Mouse (Mus musculus) MEL (cell line): ENCODE data around the gene Macrod2. TPM values are rescaled to one million over a fixed set of nuclear protein-coding genes. Genes with fewer than 3 reads are reported as not detected.

Experiments
- DNase-seq: peaks from one replicate; pipeline ENCODE4 v3.0.0; 2011; ENCODE audit warnings: low read depth, low spot score
- H3K27ac ChIP-seq: 2 replicates; pipeline ENCODE4 v1.5.1; 2012; ENCODE audit warnings: low read depth, mild to moderate bottlenecking, control low read depth, low read length, moderate library complexity; ENCODE audit not compliant: control insufficient read depth
- H3K27me3 ChIP-seq, 2 experiments: fragments of 150-350 bp in 1 of 2; sonication (generic) in 1 of 2; 2 replicates each; pipeline ENCODE4 v1.6.1; 2012; ENCODE audit warnings: low read length in 2 of 2, mild to moderate bottlenecking in 2 of 2, improper control_type of control experiment in 1 of 2, moderate library complexity in 1 of 2; ENCODE audit not compliant: insufficient read depth in 2 of 2, control insufficient read depth in 1 of 2
- H3K36me3 ChIP-seq, 2 experiments: 2 replicates each; pipeline ENCODE4 v1.6.1; 2012 to 2014; ENCODE audit warnings: low read length in 2 of 2, improper control_type of control experiment in 1 of 2, inconsistent platforms in 1 of 2, mild to moderate bottlenecking in 1 of 2; ENCODE audit not compliant: insufficient read depth in 2 of 2, control insufficient read depth in 1 of 2
- H3K4me1 ChIP-seq, 2 experiments: fragments of 150-350 bp in 1 of 2; sonication (generic) in 1 of 2; 2 replicates each; pipeline ENCODE4 v1.6.1; 2012; ENCODE audit warnings: low read length in 2 of 2, improper control_type of control experiment in 1 of 2, mild to moderate bottlenecking in 1 of 2; ENCODE audit not compliant: insufficient read depth in 2 of 2, control insufficient read depth in 1 of 2
- H3K4me3 ChIP-seq, 2 experiments: fragments of 150-350 bp in 1 of 2; sonication (generic) in 1 of 2; 2 replicates each; pipeline ENCODE4 v1.5.1; 2012; ENCODE audit warnings: low read depth in 2 of 2, low read length in 2 of 2, mild to moderate bottlenecking in 2 of 2, moderate library complexity in 2 of 2, control low read depth in 1 of 2, improper control_type of control experiment in 1 of 2; ENCODE audit not compliant: control insufficient read depth in 1 of 2, insufficient read depth in 1 of 2
- H3K79me2 ChIP-seq: 2 replicates; pipeline ENCODE4 v1.6.1; 2012; ENCODE audit warnings: mild to moderate bottlenecking, low read length, moderate library complexity; ENCODE audit not compliant: control insufficient read depth, poor library complexity, insufficient read depth
- H3K9ac ChIP-seq: 2 replicates; pipeline ENCODE4 v1.6.1; 2012; ENCODE audit warnings: low read depth, mild to moderate bottlenecking, control low read depth, low read length, moderate library complexity; ENCODE audit not compliant: control insufficient read depth, poor library complexity, severe bottlenecking
- H3K9me3 ChIP-seq: fragments of 150-350 bp; sonication (generic); replicated peaks from 2 replicates; pipeline ENCODE4 v1.6.1; 2012; ENCODE audit warnings: mild to moderate bottlenecking, low read length, improper control_type of control experiment, moderate library complexity; ENCODE audit not compliant: insufficient read depth
- BHLHE40 ChIP-seq: IDR thresholded peaks from 2 replicates; pipeline ENCODE4 v1.6.1; 2012; ENCODE audit warnings: low read depth, mild to moderate bottlenecking, inconsistent platforms, low read length, improper control_type of control experiment, borderline replicate concordance
- CHD1 ChIP-seq: IDR thresholded peaks from 2 replicates; pipeline ENCODE4 v1.6.1; 2012; ENCODE audit warnings: low read depth, mild to moderate bottlenecking, inconsistent platforms, low read length, improper control_type of control experiment
- E2F4 ChIP-seq: IDR thresholded peaks from 2 replicates; pipeline ENCODE4 v1.6.1; 2011; ENCODE audit warnings: low read depth, low read length, improper control_type of control experiment, borderline replicate concordance
- ELF1 ChIP-seq: IDR thresholded peaks from 2 replicates; pipeline ENCODE4 v1.6.1; 2014; ENCODE audit warnings: low read depth, mild to moderate bottlenecking, inconsistent platforms, low read length, improper control_type of control experiment, moderate library complexity
- EP300 ChIP-seq, 2 experiments: IDR thresholded peaks; 2 replicates each; pipeline ENCODE4 v1.6.1; 2011; ENCODE audit warnings: improper control_type of control experiment in 2 of 2, low read length in 2 of 2, low read depth in 1 of 2, mild to moderate bottlenecking in 1 of 2
- ETS1 ChIP-seq: IDR thresholded peaks from 2 replicates; pipeline ENCODE4 v1.6.1; 2012; ENCODE audit warnings: low read depth, mild to moderate bottlenecking, inconsistent platforms, low read length, improper control_type of control experiment, moderate library complexity
- GABPA ChIP-seq: IDR thresholded peaks from 2 replicates; pipeline ENCODE4 v1.6.1; 2012; ENCODE audit warnings: low read depth, mild to moderate bottlenecking, inconsistent platforms, low read length, improper control_type of control experiment, moderate library complexity
- HCFC1 ChIP-seq: IDR thresholded peaks from 2 replicates; pipeline ENCODE4 v1.6.1; 2012; ENCODE audit warnings: low read depth, mild to moderate bottlenecking, inconsistent platforms, low read length, improper control_type of control experiment, moderate library complexity
- MEF2A ChIP-seq: IDR thresholded peaks from 2 replicates; pipeline ENCODE4 v1.6.1; 2014; ENCODE audit warnings: low read depth, mild to moderate bottlenecking, inconsistent platforms, low read length, improper control_type of control experiment; ENCODE audit not compliant: poor library complexity, insufficient replicate concordance, severe bottlenecking; ENCODE audit errors: extremely low read depth
- NRF1 ChIP-seq: IDR thresholded peaks from 2 replicates; pipeline ENCODE4 v1.6.1; 2014; ENCODE audit warnings: low read depth, mild to moderate bottlenecking, inconsistent platforms, low read length, improper control_type of control experiment, moderate library complexity; ENCODE audit not compliant: poor library complexity, insufficient read depth, severe bottlenecking
- POLR2AphosphoS5 ChIP-seq: IDR thresholded peaks from 2 replicates; pipeline ENCODE4 v1.6.1; 2012; ENCODE audit warnings: low read depth, borderline replicate concordance, mild to moderate bottlenecking, inconsistent platforms, low read length, moderate library complexity, mixed read lengths
- RCOR1 ChIP-seq: IDR thresholded peaks from 2 replicates; pipeline ENCODE4 v1.6.1; 2012; ENCODE audit warnings: low read depth, mild to moderate bottlenecking, inconsistent platforms, low read length, improper control_type of control experiment
- TAL1 ChIP-seq: IDR thresholded peaks from 2 replicates; pipeline ENCODE4 v1.6.1; 2012; ENCODE audit warnings: mild to moderate bottlenecking, inconsistent platforms, low read length, moderate library complexity, mixed read lengths
- TCF12 ChIP-seq: IDR thresholded peaks from 2 replicates; pipeline ENCODE4 v1.6.1; 2014; ENCODE audit warnings: low read depth, mild to moderate bottlenecking, inconsistent platforms, low read length, improper control_type of control experiment, moderate library complexity
- USF1 ChIP-seq: IDR thresholded peaks from 2 replicates; pipeline ENCODE4 v1.6.1; 2014; ENCODE audit warnings: low read depth, mild to moderate bottlenecking, inconsistent platforms, low read length, improper control_type of control experiment, moderate library complexity
- polyA plus RNA-seq, 2 experiments: library from polyadenylated mRNA; stranded (reverse) in 1 of 2; unstranded in 1 of 2; fragments of >175 nt in 1 of 2; fragments of >200 nt in 1 of 2; gene quantifications; 2 replicates each; pipeline versions ENCODE4 v1.2.1 to v1.2.4; 2012; ENCODE audit warnings: low replicate concordance in 2 of 2, low read depth in 1 of 2; ENCODE audit not compliant: insufficient read length in 2 of 2, insufficient read depth in 1 of 2, missing spikeins in 1 of 2
- total RNA-seq: library from RNA; depleted of rRNA; stranded (reverse); fragments of 300-350 nt; gene quantifications from 2 replicates; pipeline ENCODE4 v1.2.3, GENCODE M21; 2012

Gene Macrod2
- total and polyA plus RNA-seq, 3 experiments = not detected

DNA sequence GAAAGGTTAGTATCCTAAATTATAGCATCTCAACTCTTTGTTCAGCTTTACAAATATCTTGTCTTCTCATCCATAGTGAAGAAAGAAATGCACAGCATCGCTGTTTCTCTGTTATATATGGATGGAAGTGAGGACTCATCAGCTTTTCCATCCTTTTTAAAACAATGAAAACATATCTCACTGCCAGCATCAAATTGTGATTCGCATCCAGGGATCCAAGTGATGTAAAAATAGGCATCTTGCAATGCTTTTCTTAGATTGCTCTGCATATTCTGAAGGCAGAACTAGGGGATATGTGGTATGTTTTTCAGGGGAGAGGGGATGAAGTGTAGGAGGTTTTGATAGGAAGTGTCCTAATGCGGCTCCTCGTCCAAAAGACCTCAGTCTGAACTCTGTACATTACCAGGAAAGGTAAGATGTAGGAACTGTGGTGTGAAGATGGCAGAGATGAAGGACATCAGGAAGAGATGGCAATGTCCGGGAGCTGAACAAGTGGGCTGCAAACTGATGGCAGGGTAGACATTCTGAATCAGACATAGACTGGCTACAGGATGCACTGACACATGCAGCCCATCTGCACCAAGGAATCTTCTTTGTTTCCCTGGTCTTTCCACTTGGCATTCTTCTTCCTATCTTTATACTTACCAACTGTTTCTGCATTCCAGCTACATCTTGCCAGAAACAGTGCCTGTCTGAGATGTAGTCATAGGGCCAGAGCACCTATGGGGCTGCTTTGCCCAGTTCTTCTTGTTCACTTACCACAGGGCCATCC, 1341.8 kb downstream of the Macrod2 start:
- TF ChIP-seq HCFC1 (no peak), ELF1 (no peak), GABPA (no peak), BHLHE40 (no peak)
- Histone ChIP-seq H3K4me3 (no peak overlapping the region), H3K27ac (no peak overlapping the region), H3K4me1 (no peaks in the 10 kb centered on the region), H3K9ac (no peak overlapping the region), H3K79me2 (no peaks in the 10 kb centered on the region), H3K27me3 (no peaks in the 10 kb centered on the region), H3K36me3 (no peaks in the 10 kb centered on the region), H3K9me3 (no peaks in the 10 kb centered on the region)
- DNase-seq = no peak

GRCm38 (mm10) chr2:141738702-141739101, 1343.6 kb downstream of the Macrod2 start:
- no peaks in the 10 kb centered on the region for H3K79me2 ChIP-seq
- H3K27me3 ChIP-seq = no peaks in the 10 kb centered on the region
- TF ChIP-seq HCFC1 (no peak), BHLHE40 (no peak), E2F4 (no peak), EP300 (IDR thresholded peaks at IDR 0.05; ENCODE audit: low read depth in 1 of 2, low read length in 2 of 2) (no peak), TAL1 (no peak), RCOR1 (no peak), NRF1 (no peak), TCF12 (no peak), ELF1 (no peak), POLR2AphosphoS5 (no peak), MEF2A (no peak), ETS1 (no peak), CHD1 (no peak), USF1 (no peak)
- H3K4me1 ChIP-seq = no peaks in the 10 kb centered on the region
- H3K4me3 ChIP-seq = no peak overlapping the region
- no peaks in the 10 kb centered on the region for H3K9me3 ChIP-seq
- no peak overlapping the region for H3K9ac ChIP-seq
- no peak overlapping the region for H3K27ac ChIP-seq
- H3K36me3 ChIP-seq = no peaks in the 10 kb centered on the region
- no peak for DNase-seq
